Mouse (Mus musculus): ENCODE measurements at regions not wholly inside any gene's neighbourhood (a gene's known extent, or its start where the extent isn't known, plus 50 kb on each side); places are given as distances from the start of the nearest gene placed in this dataset.
"Not testable (repeated sequence)": the region's sequence is repeated elsewhere in the genome, so short reads cannot be mapped to it uniquely, and the experiment has no call there.

- 64% methylated on average over 3 of the region's 3 CpGs for WGBS
- no peak overlapping the region for H3K9ac ChIP-seq (replicated peaks; ENCODE audit: low read depth, low read length)
- TF ChIP-seq EP300 (IDR thresholded peaks at IDR 0.05; ENCODE audit: low read depth): no peak
- TF ChIP-seq CTCF (IDR thresholded peaks at IDR 0.05; ENCODE audit: low read depth): no peak
- DNase-seq (ENCODE audit: low spot score): no peak
- no peaks in the 10 kb centered on the region for H3K4me1 ChIP-seq (ENCODE audit: control insufficient read depth, insufficient read depth)
- no peak overlapping the region for H3K4me3 ChIP-seq (ENCODE audit: low read depth, low read length)
- ATAC-seq (ENCODE audit: insufficient read depth, low read depth): no peak
- H3K27ac ChIP-seq (ENCODE audit: low read depth): no peak overlapping the region
- H3K27me3 ChIP-seq (ENCODE audit: control insufficient read depth, insufficient read depth, low read length): no peaks in the 10 kb centered on the region
- H3K4me2 ChIP-seq (ENCODE audit: low read depth, low read length): no peak overlapping the region
- H3K36me3 ChIP-seq (replicated peaks; ENCODE audit: control insufficient read depth, insufficient read depth, low read length): no peaks in the 10 kb centered on the region
- H3K9me3 ChIP-seq (replicated peaks; ENCODE audit: control insufficient read depth, low read length): no peaks in the 10 kb centered on the region
These were observed 289.3 kb downstream of the Casp12 start for GRCm38 (mm10) chr9:5634461-5634953.

- Histone ChIP-seq H3K36me3 (replicated peaks; ENCODE audit: control insufficient read depth, insufficient read depth, low read length) (no peaks in the 10 kb centered on the region), H3K4me1 (ENCODE audit: control insufficient read depth, insufficient read depth) (no peaks in the 10 kb centered on the region), H3K27ac (ENCODE audit: low read depth) (no peak overlapping the region), H3K9ac (replicated peaks; ENCODE audit: low read depth, low read length) (no peak overlapping the region), H3K4me2 (ENCODE audit: low read depth, low read length) (no peak overlapping the region), H3K9me3 (replicated peaks; ENCODE audit: control insufficient read depth, low read length) (no peaks in the 10 kb centered on the region), H3K27me3 (ENCODE audit: control insufficient read depth, insufficient read depth, low read length) (no peaks in the 10 kb centered on the region), H3K4me3 (ENCODE audit: low read depth, low read length) (no peak overlapping the region)
- peak; percentile 16 for DNase-seq (ENCODE audit: low spot score)
- ATAC-seq (ENCODE audit: insufficient read depth, low read depth): no peak
- WGBS: 27% methylated on average over 1 of the region's 1 CpGs
- TF ChIP-seq EP300 (IDR thresholded peaks at IDR 0.05; ENCODE audit: low read depth) (no peak), CTCF (IDR thresholded peaks at IDR 0.05; ENCODE audit: low read depth) (peak; percentile 40)
These were observed 289.7 kb downstream of the Casp12 start for GRCm38 (mm10) chr9:5634969-5635368.

GRCm38 (mm10) chr9:5663886-5664285, 318.7 kb downstream of the Casp12 start:
- Histone ChIP-seq H3K4me1 (ENCODE audit: control insufficient read depth, insufficient read depth) (no peaks in the 10 kb centered on the region), H3K4me3 (ENCODE audit: low read depth, low read length) (no peak overlapping the region), H3K36me3 (replicated peaks; ENCODE audit: control insufficient read depth, insufficient read depth, low read length) (no peaks in the 10 kb centered on the region), H3K4me2 (ENCODE audit: low read depth, low read length) (no peak overlapping the region), H3K9me3 (replicated peaks; ENCODE audit: control insufficient read depth, low read length) (no peaks in the 10 kb centered on the region), H3K27me3 (ENCODE audit: control insufficient read depth, insufficient read depth, low read length) (no peaks in the 10 kb centered on the region), H3K9ac (replicated peaks; ENCODE audit: low read depth, low read length) (no peak overlapping the region), H3K27ac (ENCODE audit: low read depth) (no peak overlapping the region)
- 75% methylated on average over 7 of the region's 7 CpGs for WGBS
- DNase-seq (ENCODE audit: low spot score): no peak
- TF ChIP-seq CTCF (IDR thresholded peaks at IDR 0.05; ENCODE audit: low read depth) (no peak), EP300 (IDR thresholded peaks at IDR 0.05; ENCODE audit: low read depth) (no peak)
- ATAC-seq (ENCODE audit: insufficient read depth, low read depth): no peak

GRCm38 (mm10) chr9:5673551-5673950, 328.3 kb downstream of the Casp12 start:
- no peaks in the 10 kb centered on the region for H3K4me1 ChIP-seq (ENCODE audit: control insufficient read depth, insufficient read depth)
- no peak for TF ChIP-seq CTCF (IDR thresholded peaks at IDR 0.05; ENCODE audit: low read depth)
- no peak for TF ChIP-seq EP300 (IDR thresholded peaks at IDR 0.05; ENCODE audit: low read depth)
- WGBS: 71% methylated on average over 4 of the region's 4 CpGs
- H3K4me3 ChIP-seq (ENCODE audit: low read depth, low read length): no peak overlapping the region
- H3K36me3 ChIP-seq (replicated peaks; ENCODE audit: control insufficient read depth, insufficient read depth, low read length): no peaks in the 10 kb centered on the region
- no peak for ATAC-seq (ENCODE audit: insufficient read depth, low read depth)
- no peak overlapping the region for H3K4me2 ChIP-seq (ENCODE audit: low read depth, low read length)
- H3K27ac ChIP-seq (ENCODE audit: low read depth): no peak overlapping the region
- no peaks in the 10 kb centered on the region for H3K27me3 ChIP-seq (ENCODE audit: control insufficient read depth, insufficient read depth, low read length)
- H3K9me3 ChIP-seq (replicated peaks; ENCODE audit: control insufficient read depth, low read length): no peaks in the 10 kb centered on the region
- no peak for DNase-seq (ENCODE audit: low spot score)
- H3K9ac ChIP-seq (replicated peaks; ENCODE audit: low read depth, low read length): no peak overlapping the region

- ATAC-seq (ENCODE audit: insufficient read depth, low read depth) (no peak), DNase-seq (ENCODE audit: low spot score) (no peak)
- no peaks in the 10 kb centered on the region for H3K4me1 ChIP-seq (ENCODE audit: control insufficient read depth, insufficient read depth)
- no peak overlapping the region for H3K9ac ChIP-seq (replicated peaks; ENCODE audit: low read depth, low read length)
- H3K27me3 ChIP-seq (ENCODE audit: control insufficient read depth, insufficient read depth, low read length): no peaks in the 10 kb centered on the region
- WGBS: 76% methylated on average over 3 of the region's 3 CpGs
- H3K27ac ChIP-seq (ENCODE audit: low read depth): no peak overlapping the region
- no peak for TF ChIP-seq EP300 (IDR thresholded peaks at IDR 0.05; ENCODE audit: low read depth)
- TF ChIP-seq CTCF (IDR thresholded peaks at IDR 0.05; ENCODE audit: low read depth): no peak
- H3K4me2 ChIP-seq (ENCODE audit: low read depth, low read length): no peak overlapping the region
- H3K36me3 ChIP-seq (replicated peaks; ENCODE audit: control insufficient read depth, insufficient read depth, low read length): no peaks in the 10 kb centered on the region
- H3K9me3 ChIP-seq (replicated peaks; ENCODE audit: control insufficient read depth, low read length): no peaks in the 10 kb centered on the region
- no peak overlapping the region for H3K4me3 ChIP-seq (ENCODE audit: low read depth, low read length)
These were observed 363.3 kb downstream of the Casp12 start for GRCm38 (mm10) chr9:5708482-5708881.

- H3K9me3 ChIP-seq (replicated peaks; ENCODE audit: control insufficient read depth, low read length): no peaks in the 10 kb centered on the region
These were observed 364.2 kb downstream of the Casp12 start for GRCm38 (mm10) chr9:5709480-5709879.

GRCm38 (mm10) chr9:5718585-5718984, 373.4 kb downstream of the Casp12 start:
- not testable (repeated sequence) for H3K4me1 ChIP-seq (ENCODE audit: control insufficient read depth, insufficient read depth); DNase-seq (ENCODE audit: low spot score); H3K4me2 ChIP-seq (ENCODE audit: low read depth, low read length); H3K4me3 ChIP-seq (ENCODE audit: low read depth, low read length); ATAC-seq (ENCODE audit: insufficient read depth, low read depth); H3K9me3 ChIP-seq (replicated peaks; ENCODE audit: control insufficient read depth, low read length); H3K36me3 ChIP-seq (replicated peaks; ENCODE audit: control insufficient read depth, insufficient read depth, low read length); H3K27me3 ChIP-seq (ENCODE audit: control insufficient read depth, insufficient read depth, low read length); H3K9ac ChIP-seq (replicated peaks; ENCODE audit: low read depth, low read length); H3K27ac ChIP-seq (ENCODE audit: low read depth)
- 82% methylated on average over 2 of the region's 2 CpGs for WGBS

More at GRCm38 (mm10) chr9:5709480-5709879, 364.2 kb downstream of the Casp12 start:
- Histone ChIP-seq H3K4me2 (ENCODE audit: low read depth, low read length) (no peak overlapping the region), H3K27ac (ENCODE audit: low read depth) (no peak overlapping the region), H3K27me3 (ENCODE audit: control insufficient read depth, insufficient read depth, low read length) (no peaks in the 10 kb centered on the region), H3K4me1 (ENCODE audit: control insufficient read depth, insufficient read depth) (no peaks in the 10 kb centered on the region), H3K36me3 (replicated peaks; ENCODE audit: control insufficient read depth, insufficient read depth, low read length) (no peaks in the 10 kb centered on the region), H3K9ac (replicated peaks; ENCODE audit: low read depth, low read length) (no peak overlapping the region), H3K4me3 (ENCODE audit: low read depth, low read length) (no peak overlapping the region)
- TF ChIP-seq EP300 (IDR thresholded peaks at IDR 0.05; ENCODE audit: low read depth) (no peak), CTCF (IDR thresholded peaks at IDR 0.05; ENCODE audit: low read depth) (no peak)
- 69% methylated on average over 2 of the region's 2 CpGs for whole genome bisulfite sequencing
- no peak for DNase-seq (ENCODE audit: low spot score)
- no peak for ATAC-seq (ENCODE audit: insufficient read depth, low read depth)
